Mouse (Mus musculus) limb, embryonic 12.5 days (tissue): ENCODE results near the gene Ypel2. TPM values are rescaled to one million over a fixed set of nuclear protein-coding genes. Genes with fewer than 3 reads are reported as not detected.
A peak's percentile ranks its signal among the peaks of the same experiment; 100 is the strongest.

Source experiments
- ATAC-seq: fragments of 200-750 bp; cut with Nextera tagmentation; 2 replicates; pipeline ENCODE4 v1.8.0; 2017; ENCODE audit warnings: low read depth, moderate TSS enrichment; ENCODE audit not compliant: insufficient number of reproducible peaks, insufficient read depth, low FRiP score, low TSS enrichment
- H3K27ac ChIP-seq: fragments of 300-500 bp; sonication (generic); 2 replicates; pipeline ENCODE4 v1.5.1; 2016; ENCODE audit warnings: mild to moderate bottlenecking, moderate library complexity
- H3K27me3 ChIP-seq: fragments of 300-500 bp; sonication (generic); 2 replicates; pipeline ENCODE4 v1.6.1; 2016; ENCODE audit warnings: mild to moderate bottlenecking, moderate library complexity
- H3K36me3 ChIP-seq: fragments of 300-500 bp; sonication (generic); 2 replicates; pipeline ENCODE4 v1.6.1; 2016; ENCODE audit warnings: mild to moderate bottlenecking, moderate library complexity
- H3K4me1 ChIP-seq: fragments of 300-500 bp; sonication (generic); replicated peaks from 2 replicates; pipeline ENCODE4 v1.6.1; 2016
- H3K4me2 ChIP-seq: fragments of 300-500 bp; sonication (generic); 2 replicates; pipeline ENCODE4 v1.6.1; 2016; ENCODE audit warnings: mild to moderate bottlenecking, moderate library complexity
- H3K4me3 ChIP-seq: fragments of 300-500 bp; sonication (generic); replicated peaks from 2 replicates; pipeline ENCODE4 v1.5.1; 2016; ENCODE audit warnings: mild to moderate bottlenecking
- H3K9ac ChIP-seq: fragments of 300-500 bp; sonication (generic); replicated peaks from 2 replicates; pipeline ENCODE4 v1.6.1; 2016; ENCODE audit warnings: mild to moderate bottlenecking, moderate library complexity
- H3K9me3 ChIP-seq: fragments of 300-500 bp; sonication (generic); 2 replicates; pipeline ENCODE4 v1.6.1; 2016; ENCODE audit warnings: mild to moderate bottlenecking, moderate library complexity
- WGBS: fragments of 180-500 bp; shearing (Covaris S2); methylation state at CpG from one replicate; pipeline ENCODE4 v1.1.7; 2016; 5-methylcytosine and 5-hydroxymethylcytosine counted together
- polyA plus RNA-seq: library from polyadenylated mRNA; unstranded; fragments of >200 nt; fragmentation: Nextera tagmentation; extraction: Ambion mirVana; gene quantifications from 2 replicates; pipeline ENCODE4 v1.2.1, GENCODE M21; 2016

The Ypel2 gene
- polyA plus RNA-seq, 1 experiment from 2014 or later, result 10.5 TPM

DNA sequence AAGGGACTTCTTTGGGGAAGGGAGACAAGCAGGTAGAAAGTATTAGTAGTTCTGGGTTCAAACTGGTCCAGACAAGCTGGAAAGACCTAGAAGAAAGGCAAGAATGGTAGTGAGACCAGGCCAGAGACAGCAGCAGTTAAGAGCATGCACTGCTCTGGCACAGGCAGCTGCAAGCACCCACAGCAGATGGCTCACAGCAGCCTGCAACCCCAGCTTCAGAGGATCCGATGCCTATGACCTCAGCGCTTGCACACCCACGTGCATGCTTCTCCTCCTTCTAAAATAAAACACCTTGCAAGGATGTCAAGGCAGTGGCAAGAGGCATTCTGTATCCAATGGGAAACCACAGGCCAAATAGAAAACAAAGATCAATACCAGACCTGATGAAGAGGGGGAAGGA is 19.1 kb downstream of the Ypel2 start:
- Histone ChIP-seq H3K9ac (no peak overlapping the region), H3K36me3 (peaks cover 29% of the 10 kb centered on the region), H3K4me2 (no peak overlapping the region), H3K4me3 (no peak overlapping the region), H3K9me3 (no peaks in the 10 kb centered on the region), H3K4me1 (peaks cover 60% of the 10 kb centered on the region), H3K27ac (peak overlapping the region; percentile 82; the same call in 1 of the 2 replicates), H3K27me3 (no peaks in the 10 kb centered on the region)
- WGBS, result 54% methylated on average over 3 of the region's 3 CpGs
- no peak for ATAC-seq

DNA sequence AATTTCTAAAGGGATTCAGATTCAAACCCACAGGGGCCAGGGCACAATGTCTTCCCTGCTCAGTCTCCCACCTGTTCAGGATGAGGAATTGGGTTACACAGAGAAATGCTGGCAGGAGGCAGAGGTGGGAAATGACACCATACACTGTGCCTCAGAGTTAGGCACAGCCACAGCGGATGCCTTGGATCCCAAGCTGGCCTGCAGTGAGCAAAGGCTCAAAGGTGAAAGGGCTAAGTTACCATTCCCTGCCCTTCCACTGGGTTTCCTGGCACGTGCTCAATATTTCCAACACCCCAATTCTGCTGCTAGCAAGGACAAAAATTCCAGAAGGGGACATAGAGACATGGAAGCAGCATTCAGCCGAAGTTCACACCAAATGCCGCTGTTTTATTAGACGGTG is 20.3 kb downstream of the Ypel2 start:
- WGBS, result 56% methylated on average over 5 of the region's 5 CpGs
- Histone ChIP-seq H3K36me3 (peaks cover 26% of the 10 kb centered on the region), H3K4me2 (no peak overlapping the region), H3K27ac (peak overlapping the region; percentile 82), H3K9me3 (no peaks in the 10 kb centered on the region), H3K4me3 (no peak overlapping the region), H3K9ac (no peak overlapping the region), H3K27me3 (no peaks in the 10 kb centered on the region), H3K4me1 (peaks cover 72% of the 10 kb centered on the region)
- ATAC-seq, result no peak

DNA sequence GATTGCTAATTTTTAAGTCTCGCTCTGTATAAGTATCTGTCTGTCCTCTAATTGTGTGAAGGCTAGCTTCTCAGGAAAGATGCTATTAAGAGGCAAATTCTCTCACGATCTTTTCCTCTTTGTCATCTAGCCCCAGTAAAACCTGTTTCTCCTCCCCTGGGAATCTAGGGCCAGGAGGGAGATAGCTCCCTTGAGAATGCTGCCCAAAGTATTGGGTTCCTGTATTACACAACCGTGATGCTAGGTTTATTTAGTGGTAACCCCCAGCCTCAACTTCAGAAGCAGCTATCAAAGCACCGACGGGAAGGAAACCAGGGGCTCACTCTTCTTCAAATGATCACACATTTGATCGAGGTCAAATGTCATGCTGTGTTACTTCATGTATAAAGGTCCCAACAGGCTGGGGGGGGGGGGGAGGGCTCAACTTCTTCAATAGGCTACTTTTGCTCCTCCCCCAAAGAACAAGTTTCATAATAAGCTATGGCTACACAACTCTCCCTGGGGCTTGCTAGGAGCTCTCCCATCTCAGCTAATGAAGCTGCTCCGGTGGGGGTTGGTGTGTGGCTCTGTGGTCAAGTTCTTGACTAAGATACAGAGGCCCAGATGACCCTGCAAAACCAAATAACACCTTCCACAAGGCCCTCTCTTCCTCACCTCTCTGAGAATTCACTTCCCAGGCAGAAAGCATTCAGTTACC is 22.3 kb downstream of the Ypel2 start:
- H3K4me1 ChIP-seq, result peaks cover 84% of the 10 kb centered on the region
- H3K27me3 ChIP-seq, result no peaks in the 10 kb centered on the region
- H3K4me3 ChIP-seq, result no peak overlapping the region
- WGBS, result 69% methylated on average over 7 of the region's 7 CpGs
- no peak for ATAC-seq
- peaks cover 29% of the 10 kb centered on the region for H3K36me3 ChIP-seq
- H3K9ac ChIP-seq, result no peak overlapping the region
- no peaks in the 10 kb centered on the region for H3K9me3 ChIP-seq
- H3K4me2 ChIP-seq, result no peak overlapping the region
- H3K27ac ChIP-seq, result peak overlapping the region; percentile 54; the same call in 1 of the 2 replicates

DNA sequence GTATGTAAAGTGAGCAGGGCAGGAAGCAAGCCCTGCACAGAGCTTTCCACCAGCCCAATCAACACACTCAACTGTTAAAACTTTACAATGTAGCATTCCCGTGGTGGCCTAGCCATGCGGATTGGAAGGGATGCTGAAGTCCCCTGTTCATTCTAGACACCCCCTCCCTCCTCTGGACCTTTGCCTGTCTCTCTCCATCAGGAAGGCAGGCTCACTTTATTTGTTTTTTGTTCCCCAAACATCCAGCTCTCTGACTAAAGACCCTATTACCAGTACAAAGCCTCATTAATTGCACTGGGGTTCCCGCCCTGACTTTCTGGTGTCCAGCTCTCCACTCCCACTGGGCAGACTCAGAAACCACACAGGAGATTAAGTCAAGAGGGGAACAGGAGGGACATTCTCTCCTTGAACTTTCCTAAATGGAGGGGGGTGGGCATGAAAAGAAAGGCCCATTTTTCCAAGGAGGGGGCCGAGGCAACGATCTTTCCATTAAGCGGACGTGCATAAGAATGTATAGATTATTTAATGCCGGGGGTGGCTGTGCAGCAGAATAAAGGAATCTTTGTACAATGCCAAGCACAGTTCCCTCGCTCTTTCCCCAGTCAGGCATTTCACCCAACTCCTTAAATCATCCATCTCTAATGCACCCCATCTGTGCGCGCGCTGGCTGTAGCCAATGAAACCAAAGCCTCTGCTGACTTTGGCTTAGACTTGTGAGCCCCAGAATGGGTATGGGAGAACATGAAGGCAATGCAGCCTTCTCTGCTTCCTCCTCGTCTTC is 24.3 kb downstream of the Ypel2 start:
- WGBS, result 22% methylated on average over 13 of the region's 13 CpGs
- Histone ChIP-seq H3K27me3 (no peaks in the 10 kb centered on the region), H3K9me3 (no peaks in the 10 kb centered on the region), H3K4me2 (peak overlapping the region; percentile 20), H3K27ac (peak overlapping the region; percentile 95), H3K4me3 (no peak overlapping the region), H3K9ac (no peak overlapping the region), H3K4me1 (peaks cover 69% of the 10 kb centered on the region), H3K36me3 (peaks cover 35% of the 10 kb centered on the region)
- peak; percentile 79 for ATAC-seq

DNA sequence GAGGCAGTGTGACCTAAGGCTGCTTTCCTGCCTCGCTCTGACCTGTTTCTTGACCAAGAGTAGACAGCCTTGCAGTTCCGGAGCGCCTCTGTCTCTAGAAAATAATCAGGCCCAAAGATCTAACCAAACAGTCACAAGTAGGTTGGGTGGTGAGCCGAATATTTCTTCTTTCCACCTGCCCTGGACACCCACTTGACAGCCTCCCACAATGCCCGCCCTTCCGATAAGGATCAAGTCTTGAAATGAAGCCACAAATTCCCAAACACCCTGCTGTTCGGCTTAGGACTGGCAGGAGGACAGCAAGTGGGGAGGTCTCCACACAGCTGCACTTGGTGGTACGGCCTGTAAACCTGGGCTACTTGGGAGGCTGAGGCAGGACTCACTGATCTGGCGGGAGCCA is 26.0 kb downstream of the Ypel2 start:
- H3K27ac ChIP-seq, result peak overlapping the region; percentile 95
- no peaks in the 10 kb centered on the region for H3K27me3 ChIP-seq

DNA sequence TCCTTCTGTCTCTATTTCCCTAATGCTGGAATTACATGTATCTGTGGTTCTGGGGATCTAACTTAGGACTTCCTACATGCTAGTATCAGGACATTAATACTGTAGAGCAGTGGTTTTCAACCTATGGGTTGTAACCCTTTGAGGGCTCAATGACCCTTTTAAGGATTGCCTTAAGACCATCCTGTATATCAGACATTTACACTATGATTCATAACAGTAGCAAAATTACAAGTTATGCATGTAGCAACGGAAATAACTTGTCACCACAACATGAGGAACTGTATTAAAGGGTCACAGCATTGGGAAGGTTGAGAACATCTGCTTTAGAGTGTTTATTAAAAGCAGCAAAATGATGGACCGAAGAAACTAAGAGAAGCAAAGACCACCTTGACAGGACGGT is 26.8 kb downstream of the Ypel2 start:
- Histone ChIP-seq H3K4me1 (peaks cover 53% of the 10 kb centered on the region), H3K4me3 (no peak overlapping the region), H3K9me3 (no peaks in the 10 kb centered on the region), H3K36me3 (peaks cover 42% of the 10 kb centered on the region), H3K4me2 (no peak overlapping the region), H3K27ac (no peak overlapping the region), H3K27me3 (no peaks in the 10 kb centered on the region), H3K9ac (no peak overlapping the region)
- ATAC-seq, result no peak
- WGBS, result 89% methylated on average over 3 of the region's 3 CpGs

More for the DNA sequence above, 26.0 kb downstream of the Ypel2 start:
- WGBS, result 92% methylated on average over 9 of the region's 9 CpGs
- peaks cover 44% of the 10 kb centered on the region for H3K36me3 ChIP-seq
- no peaks in the 10 kb centered on the region for H3K9me3 ChIP-seq
- no peak overlapping the region for H3K4me3 ChIP-seq
- H3K4me2 ChIP-seq, result no peak overlapping the region
- H3K9ac ChIP-seq, result no peak overlapping the region
- ATAC-seq, result no peak
- peaks cover 53% of the 10 kb centered on the region for H3K4me1 ChIP-seq

DNA sequence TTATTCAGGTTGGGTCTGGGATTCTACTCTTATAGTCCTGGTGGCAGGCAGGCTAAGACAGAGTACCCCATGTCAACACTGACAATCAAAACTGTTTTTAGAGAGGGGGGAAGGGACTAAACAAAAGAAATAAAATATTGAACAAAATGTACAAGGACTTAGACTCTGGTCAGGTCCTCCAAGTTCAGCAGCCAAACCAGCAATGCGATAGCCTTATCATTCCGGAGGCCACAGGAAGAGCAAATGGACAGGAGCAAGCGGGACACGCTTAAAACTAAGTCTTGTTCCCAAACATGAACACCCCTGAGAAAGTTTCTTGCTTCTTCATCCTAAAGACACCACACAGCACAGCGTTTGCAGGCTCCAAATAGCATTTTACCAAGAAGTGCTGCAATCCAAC is 28.4 kb downstream of the Ypel2 start:
- no peaks in the 10 kb centered on the region for H3K9me3 ChIP-seq
- H3K27ac ChIP-seq, result no peak overlapping the region
- H3K4me1 ChIP-seq, result peaks cover 53% of the 10 kb centered on the region
- no peak overlapping the region for H3K9ac ChIP-seq
- ATAC-seq, result no peak
- H3K4me3 ChIP-seq, result no peak overlapping the region
- WGBS, result 93% methylated on average over 5 of the region's 5 CpGs
- no peak overlapping the region for H3K4me2 ChIP-seq
- H3K27me3 ChIP-seq, result no peaks in the 10 kb centered on the region
- peaks cover 34% of the 10 kb centered on the region for H3K36me3 ChIP-seq

DNA sequence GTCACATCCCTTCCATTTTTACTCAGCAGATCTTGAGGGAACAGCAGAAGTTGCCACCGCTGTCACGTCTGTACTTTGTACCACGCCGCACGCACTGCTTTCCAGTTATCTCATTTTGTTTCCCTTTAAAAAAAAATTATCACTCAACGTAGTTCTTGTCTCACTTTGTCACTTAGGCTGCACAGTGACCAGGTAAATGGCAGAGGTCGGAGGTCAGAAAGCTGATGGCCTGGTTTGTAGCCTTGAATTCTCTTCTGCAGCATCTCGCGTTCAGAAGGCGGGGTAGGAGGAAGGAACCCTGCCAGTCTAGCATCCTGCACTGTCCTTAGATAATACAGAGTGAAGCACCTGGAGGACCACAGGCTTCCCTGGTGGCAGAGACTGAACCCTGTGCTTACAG is 29.8 kb downstream of the Ypel2 start:
- no peak overlapping the region for H3K9ac ChIP-seq
- no peak overlapping the region for H3K27ac ChIP-seq
- H3K9me3 ChIP-seq, result no peaks in the 10 kb centered on the region
- H3K36me3 ChIP-seq, result peaks cover 34% of the 10 kb centered on the region
- H3K27me3 ChIP-seq, result no peaks in the 10 kb centered on the region
- no peak overlapping the region for H3K4me2 ChIP-seq
- peaks cover 52% of the 10 kb centered on the region for H3K4me1 ChIP-seq
- H3K4me3 ChIP-seq, result no peak overlapping the region
- no peak for ATAC-seq
- 91% methylated on average over 10 of the region's 10 CpGs for WGBS

DNA sequence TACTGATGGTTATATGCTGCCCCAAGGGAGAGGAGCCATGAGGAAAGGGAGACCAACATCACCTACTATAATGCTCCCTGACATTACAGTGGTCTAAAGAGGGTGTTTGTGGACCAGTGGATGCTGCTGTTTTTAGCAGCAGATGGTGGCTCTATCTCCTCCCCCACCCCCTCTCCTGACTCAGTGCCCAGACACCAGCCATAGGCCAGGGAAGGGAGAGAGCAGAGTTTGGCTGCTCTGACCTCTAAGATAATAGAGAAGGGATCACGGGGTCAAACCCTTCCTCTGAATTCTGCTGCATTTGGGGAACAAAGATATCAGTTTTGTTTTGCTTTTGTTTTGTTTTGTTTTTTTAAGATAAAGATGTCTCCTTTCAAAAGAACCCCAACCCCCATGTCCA is 30.5 kb downstream of the Ypel2 start:
- Histone ChIP-seq H3K4me1 (peaks cover 52% of the 10 kb centered on the region), H3K4me2 (no peak overlapping the region), H3K9me3 (no peaks in the 10 kb centered on the region), H3K36me3 (peaks cover 34% of the 10 kb centered on the region), H3K9ac (no peak overlapping the region), H3K27me3 (no peaks in the 10 kb centered on the region), H3K27ac (no peak overlapping the region), H3K4me3 (no peak overlapping the region)
- ATAC-seq, result no peak
- WGBS, result 85% methylated on average over 1 of the region's 1 CpGs

DNA sequence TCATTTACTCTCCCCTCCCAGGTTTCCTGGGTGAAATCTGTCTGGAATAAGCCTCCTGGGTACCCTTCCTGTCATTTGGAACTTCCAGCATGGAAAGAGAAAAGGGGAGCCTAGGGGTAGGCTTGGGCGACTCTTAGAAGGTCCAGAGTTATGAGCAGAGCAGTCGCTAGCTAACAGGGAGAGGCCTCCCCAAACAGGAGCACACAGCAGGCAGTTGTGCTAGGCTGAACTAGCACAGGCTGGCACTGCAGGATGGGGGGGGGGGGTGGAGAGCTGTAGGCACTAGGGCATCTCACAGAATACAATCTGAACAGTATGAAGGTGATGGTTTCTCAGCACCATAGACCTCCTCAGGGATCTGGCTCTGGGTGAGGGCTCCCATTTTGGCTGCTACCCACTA is 31.1 kb downstream of the Ypel2 start:
- peaks cover 53% of the 10 kb centered on the region for H3K4me1 ChIP-seq
- no peak overlapping the region for H3K4me2 ChIP-seq
- H3K27me3 ChIP-seq, result no peaks in the 10 kb centered on the region
- 61% methylated on average over 2 of the region's 2 CpGs for WGBS
- ATAC-seq, result no peak
- H3K9ac ChIP-seq, result no peak overlapping the region
- no peaks in the 10 kb centered on the region for H3K9me3 ChIP-seq
- no peak overlapping the region for H3K27ac ChIP-seq
- no peak overlapping the region for H3K4me3 ChIP-seq
- peaks cover 30% of the 10 kb centered on the region for H3K36me3 ChIP-seq

DNA sequence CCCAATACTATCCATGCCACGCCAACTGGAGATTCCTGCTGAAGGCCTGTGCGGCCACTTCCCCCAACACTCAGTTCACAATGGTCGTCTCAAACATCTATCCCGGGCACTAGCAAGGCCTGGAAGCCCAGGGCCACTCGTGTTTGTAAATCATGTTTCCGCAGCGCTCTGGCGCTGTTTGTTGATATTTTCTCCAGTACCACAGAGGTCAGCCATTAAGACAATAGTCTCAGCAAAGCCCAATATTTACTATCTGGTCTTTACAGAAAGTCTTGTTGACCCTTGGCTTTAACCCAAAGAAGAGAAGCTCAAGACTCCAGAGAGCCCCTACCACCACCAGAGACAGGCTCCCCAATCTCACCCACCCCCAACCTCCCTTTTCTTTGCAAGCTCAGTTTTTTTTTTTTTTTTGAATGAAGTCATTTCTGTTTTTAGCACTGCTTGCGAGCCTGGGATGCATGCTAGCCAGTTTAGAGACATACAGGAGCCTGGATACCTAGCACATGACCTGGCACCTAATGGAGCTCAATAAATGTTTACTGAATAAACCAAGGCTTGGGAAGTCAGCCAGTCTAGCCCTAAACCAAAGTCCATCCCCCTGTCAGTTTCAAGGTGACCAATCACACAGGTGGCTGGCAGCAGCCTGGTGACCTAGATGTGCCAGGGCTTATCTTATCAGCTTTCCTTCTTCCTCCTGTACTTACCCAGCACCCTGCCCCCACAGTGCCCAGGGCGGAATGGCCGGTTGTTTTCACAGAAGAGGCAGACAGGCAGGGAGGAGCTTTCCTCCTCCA is 31.8 kb downstream of the Ypel2 start:
- Histone ChIP-seq H3K9me3 (no peaks in the 10 kb centered on the region), H3K36me3 (peaks cover 25% of the 10 kb centered on the region; the same call in 1 of the 2 replicates), H3K9ac (no peak overlapping the region), H3K4me3 (no peak overlapping the region), H3K27ac (no peak overlapping the region), H3K4me1 (peaks cover 54% of the 10 kb centered on the region), H3K27me3 (no peaks in the 10 kb centered on the region), H3K4me2 (no peak overlapping the region)
- ATAC-seq, result no peak
- WGBS, result 79% methylated on average over 11 of the region's 11 CpGs
